ENCODE assay signal across 8 mouse cellular contexts in the genomic region with DNA sequence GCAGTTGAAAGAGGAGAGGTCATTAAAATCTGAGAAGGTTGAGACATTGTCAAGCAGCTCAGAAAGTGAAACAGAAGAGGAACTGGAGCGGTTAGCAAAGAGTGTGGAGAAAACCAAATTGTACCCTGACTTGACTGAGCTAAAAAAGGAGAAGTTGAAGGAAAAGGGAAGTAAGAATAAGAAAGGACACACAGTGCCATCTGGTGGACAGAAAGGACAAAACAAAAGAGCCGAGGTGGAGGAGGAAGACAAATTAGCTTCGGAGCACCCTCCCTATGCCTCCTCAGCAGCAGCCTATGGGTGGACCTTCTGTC. TPM values are rescaled to one million over a fixed set of nuclear protein-coding genes. Genes with fewer than 3 reads are reported as not detected.
DNase-seq lines count a peak whose midpoint lies in the region; ATAC-seq and TF ChIP-seq lines count a peak whose summit lies in the region.

No protein-coding gene starts in this region.

- no peaks in the 10 kb centered on the region for H3K4me1 ChIP-seq in forebrain, postnatal 0 days (ENCODE audit: insufficient read depth)
- no peaks in the 10 kb centered on the region for H3K4me1 ChIP-seq in forebrain, embryonic 13.5 days
- H3K4me1 ChIP-seq in heart, postnatal 0 days (ENCODE audit: control insufficient read depth, insufficient read depth): no peaks in the 10 kb centered on the region
- no peaks in the 10 kb centered on the region for H3K4me1 ChIP-seq in intestine, embryonic 15.5 days (replicated peaks)

- H3K4me3 ChIP-seq in forebrain, postnatal 0 days (ENCODE audit: low read depth, low read length): no peak overlapping the region
- no peak overlapping the region for H3K4me3 ChIP-seq in forebrain, embryonic 13.5 days
- peak overlapping the region; percentile 18; the same call in 1 of the 2 replicates for H3K4me3 ChIP-seq in heart, postnatal 0 days (ENCODE audit: low read depth, low read length)
- H3K4me3 ChIP-seq in intestine, embryonic 15.5 days (replicated peaks): no peak overlapping the region

- H3K27me3 ChIP-seq in forebrain, postnatal 0 days (ENCODE audit: insufficient read depth, low read length): no peaks in the 10 kb centered on the region
- H3K27me3 ChIP-seq in forebrain, embryonic 13.5 days: no peaks in the 10 kb centered on the region
- H3K27me3 ChIP-seq in heart, postnatal 0 days (ENCODE audit: control insufficient read depth, insufficient read depth, low read length): no peaks in the 10 kb centered on the region
- no peaks in the 10 kb centered on the region for H3K27me3 ChIP-seq in intestine, embryonic 15.5 days (replicated peaks)

- DNase-seq in forebrain, postnatal 0 days: peak; percentile 68
- peak; percentile 60 for DNase-seq in retina, postnatal 1 day
- DNase-seq in retina, embryonic 14.5 days (ENCODE audit: low spot score): no peak
- no peak for DNase-seq in heart, postnatal 0 days (ENCODE audit: low spot score)
- peak; percentile 41 to 71 for DNase-seq in natural killer cell, adult 2 months (ENCODE audit: low spot score in 2 of 2)
- no peak for DNase-seq in kidney, postnatal 14 days

- H3K9ac ChIP-seq in forebrain, postnatal 0 days: no peak overlapping the region
- no peak overlapping the region for H3K9ac ChIP-seq in forebrain, embryonic 13.5 days
- H3K9ac ChIP-seq in heart, postnatal 0 days (replicated peaks; ENCODE audit: low read depth, low read length): no peak overlapping the region
- no peak overlapping the region for H3K9ac ChIP-seq in intestine, embryonic 15.5 days

- no peak overlapping the region for H3K27ac ChIP-seq in forebrain, postnatal 0 days (ENCODE audit: low read depth, low read length)
- H3K27ac ChIP-seq in forebrain, embryonic 13.5 days: no peak overlapping the region
- no peak overlapping the region for H3K27ac ChIP-seq in heart, postnatal 0 days (ENCODE audit: low read depth)
- H3K27ac ChIP-seq in intestine, embryonic 15.5 days: no peak overlapping the region

- H3K4me2 ChIP-seq in forebrain, postnatal 0 days (ENCODE audit: low read depth): no peak overlapping the region
- no peak overlapping the region for H3K4me2 ChIP-seq in forebrain, embryonic 13.5 days
- H3K4me2 ChIP-seq in heart, postnatal 0 days (ENCODE audit: low read depth, low read length): no peak overlapping the region
- H3K4me2 ChIP-seq in intestine, embryonic 15.5 days (replicated peaks): no peak overlapping the region

- WGBS in forebrain, postnatal 0 days: 58% methylated on average over 3 of the region's 3 CpGs
- 82% methylated on average over 3 of the region's 3 CpGs for WGBS in forebrain, embryonic 13.5 days
- 59% methylated on average over 3 of the region's 3 CpGs for WGBS in heart, postnatal 0 days
- 71% methylated on average over 3 of the region's 3 CpGs for WGBS in intestine, embryonic 15.5 days

- no peak for TF ChIP-seq EP300 in heart, postnatal 0 days (IDR thresholded peaks at IDR 0.05; ENCODE audit: low read depth)

- 0 out of 2 replicates have a peak, but pooled peaks have one; percentile 40 for ATAC-seq in forebrain, postnatal 0 days
- no peak for ATAC-seq in forebrain, embryonic 13.5 days
- ATAC-seq in heart, postnatal 0 days (ENCODE audit: insufficient read depth, low read depth): no peak
- ATAC-seq in intestine, embryonic 15.5 days: no peak

- TF ChIP-seq CTCF in forebrain, postnatal 0 days (IDR thresholded peaks at IDR 0.05; ENCODE audit: low read depth): peak; percentile 65
- TF ChIP-seq CTCF in heart, postnatal 0 days (IDR thresholded peaks at IDR 0.05; ENCODE audit: low read depth): peak; percentile 35

- no peaks in the 10 kb centered on the region for H3K36me3 ChIP-seq in forebrain, postnatal 0 days (ENCODE audit: insufficient read depth)
- peaks cover 7% of the 10 kb centered on the region; the same call in 1 of the 2 replicates for H3K36me3 ChIP-seq in forebrain, embryonic 13.5 days (ENCODE audit: poor library complexity, severe bottlenecking)
- no peaks in the 10 kb centered on the region for H3K36me3 ChIP-seq in heart, postnatal 0 days (replicated peaks; ENCODE audit: control insufficient read depth, insufficient read depth, low read length)
- no peaks in the 10 kb centered on the region for H3K36me3 ChIP-seq in intestine, embryonic 15.5 days

- H3K9me3 ChIP-seq in forebrain, postnatal 0 days (ENCODE audit: low read length): no peaks in the 10 kb centered on the region
- peaks cover 9% of the 10 kb centered on the region; the same call in 1 of the 2 replicates for H3K9me3 ChIP-seq in forebrain, embryonic 13.5 days (replicated peaks)
- H3K9me3 ChIP-seq in heart, postnatal 0 days (replicated peaks; ENCODE audit: control insufficient read depth, low read length): 0 out of 2 replicates have a peak, but pooled peaks cover 5% of the 10 kb centered on the region
- H3K9me3 ChIP-seq in intestine, embryonic 15.5 days: no peaks in the 10 kb centered on the region

RNA-seq across cellular contexts. Expression of a gene that starts 13.0 kb away (rescaled TPM):
- total RNA-seq in forebrain, postnatal 0 days (2014; rRNA removed): 8.6 and 9.6 TPM in 2 replicates
- 3.8 and 6.4 TPM in 2 replicates for polyA plus RNA-seq in forebrain, postnatal 0 days (2015; fragmentation: Nextera tagmentation; extraction: Ambion mirVana)
- polyA plus RNA-seq in forebrain, embryonic 13.5 days (2015; fragmentation: Nextera tagmentation; extraction: Ambion mirVana): 1.5 and 3.6 TPM in 2 replicates
- 0.08 TPM in 1 of 2 replicates, not detected in the other for total RNA-seq in heart, postnatal 0 days (2014; rRNA removed; ENCODE audit: low replicate concordance)
- 0.05 and 0.10 TPM in 2 replicates for polyA plus RNA-seq in heart, postnatal 0 days (2015; fragmentation: Nextera tagmentation; extraction: Ambion mirVana)
- polyA plus RNA-seq in intestine, embryonic 15.5 days (2015; fragmentation: Nextera tagmentation; extraction: Ambion mirVana): 0.45 and 0.64 TPM in 2 replicates

Comparison
In these comparisons a context has a peak if more than half of its experiments do, and no peak if none do; other contexts are left out.
1. DNase-seq: peak in forebrain, postnatal 0 days (single experiment), retina, postnatal 1 day (single experiment) and natural killer cell, adult 2 months (2 of 2); none in retina, embryonic 14.5 days (single experiment), heart, postnatal 0 days (single experiment) and kidney, postnatal 14 days (single experiment).